Mouse (Mus musculus) testis, adult 2 months (tissue): ENCODE measurements at regions not wholly inside any gene's neighbourhood (a gene's known extent, or its start where the extent isn't known, plus 50 kb on each side); places are given as distances from the start of the nearest gene placed in this dataset.

Source experiments
- CTCF ChIP-seq: fragments of 200-500 bp; IDR thresholded peaks from 2 replicates; pipeline ENCODE4 v1.5.1; 2012; ENCODE audit warnings: low read depth, mild to moderate bottlenecking, inconsistent platforms, low read length, moderate library complexity; ENCODE audit not compliant: control insufficient read depth, insufficient read depth, insufficient replicate concordance
- POLR2A ChIP-seq: fragments of 200-500 bp; IDR thresholded peaks from 2 replicates; pipeline ENCODE4 v1.6.1; 2012; ENCODE audit warnings: low read depth, mild to moderate bottlenecking, inconsistent platforms, low read length, moderate library complexity; ENCODE audit not compliant: control insufficient read depth

DNA sequence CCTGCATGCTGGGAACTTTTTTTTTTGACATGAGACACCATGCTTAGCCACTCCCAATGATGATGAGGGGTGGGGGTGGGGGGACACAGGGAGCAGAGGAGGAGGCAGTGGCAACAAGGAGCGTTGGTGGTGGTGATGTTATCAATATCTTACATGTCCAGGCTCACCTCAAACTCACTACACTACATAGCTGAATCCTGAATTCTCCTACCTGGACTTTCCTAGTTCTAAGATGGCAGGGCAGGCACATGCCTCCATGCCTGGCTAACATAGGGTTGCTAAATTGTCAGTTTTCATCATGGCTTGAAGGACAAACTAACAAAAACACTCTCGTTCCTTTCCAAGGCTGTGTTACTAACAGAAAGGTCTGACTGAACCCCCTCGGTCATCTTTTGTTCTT lies 170.6 kb upstream of the Zfp637 start:
- TF ChIP-seq CTCF, result no peak
- no peak for TF ChIP-seq POLR2A
